Mouse (Mus musculus): ENCODE results near the gene Proser1. TPM values are rescaled to one million over a fixed set of nuclear protein-coding genes. Genes with fewer than 3 reads are reported as not detected.

The Proser1 gene
- polyA plus RNA-seq, 1 experiment: 28.9 TPM

DNA sequence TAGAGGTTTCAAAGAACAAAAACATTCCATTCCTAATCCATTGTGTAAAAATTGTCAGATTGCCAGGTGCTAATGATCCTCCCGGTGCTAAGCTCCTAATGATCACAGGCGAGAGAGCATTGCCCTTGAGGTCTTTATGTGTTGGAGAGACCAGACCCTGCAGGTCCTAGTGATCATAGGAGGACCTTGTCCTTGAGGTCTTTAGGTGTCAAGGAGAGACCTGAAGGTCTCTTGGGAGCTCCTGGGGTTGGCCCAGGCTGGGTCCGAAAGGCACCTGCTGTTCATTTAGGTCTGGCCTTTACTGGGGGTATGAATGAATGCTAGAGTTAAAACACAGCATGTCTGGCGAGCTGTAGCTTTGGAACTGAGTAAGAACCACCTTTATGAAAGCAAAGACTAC lies 10.7 kb downstream of the Proser1 start:
- Histone ChIP-seq H3K27me3 (ENCODE audit: control insufficient read depth, insufficient read depth, low read length) (no peaks in the 10 kb centered on the region), H3K4me3 (ENCODE audit: low read depth, low read length) (no peak overlapping the region), H3K36me3 (ENCODE audit: control insufficient read depth, insufficient read depth, low read length) (peaks cover 69% of the 10 kb centered on the region), H3K27ac (ENCODE audit: insufficient read depth, low read depth, low read length) (no peak overlapping the region), H3K4me1 (ENCODE audit: control insufficient read depth, insufficient read depth, insufficient read length, low read length) (peaks cover 2% of the 10 kb centered on the region; the same call in 1 of the 2 replicates)
- WGBS: 58% methylated on average over 4 of the region's 4 CpGs
- TF ChIP-seq CTCF (IDR thresholded peaks at IDR 0.05; ENCODE audit: extremely low read depth, insufficient read length, insufficient replicate concordance, low read depth, low read length): no peak
- TF ChIP-seq POLR2A (IDR thresholded peaks at IDR 0.05; ENCODE audit: low read depth, low read length): no peak

DNA sequence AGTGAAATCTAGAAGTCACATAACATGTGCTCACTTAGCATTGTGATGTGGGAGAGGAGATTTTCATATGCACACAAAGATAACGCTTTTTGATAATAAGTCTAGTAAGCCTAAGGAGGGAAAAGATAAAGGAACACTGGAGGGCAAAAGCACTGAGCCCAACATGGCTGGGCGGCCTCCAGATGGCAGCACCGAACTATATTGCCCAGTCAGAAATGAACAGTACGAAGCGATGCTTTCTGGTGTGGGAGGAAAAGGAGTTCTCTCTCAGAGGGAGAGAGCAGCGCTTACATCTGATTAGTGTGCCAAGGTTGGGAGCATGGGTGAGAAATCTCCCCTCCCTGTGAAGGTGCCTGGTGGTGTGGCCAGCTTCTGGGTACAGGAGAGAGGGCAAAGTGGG lies 12.4 kb downstream of the Proser1 start:
- no peak overlapping the region for H3K27ac ChIP-seq (ENCODE audit: insufficient read depth, low read depth, low read length)
- peaks cover 78% of the 10 kb centered on the region for H3K36me3 ChIP-seq (ENCODE audit: control insufficient read depth, insufficient read depth, low read length)
- no peak overlapping the region for H3K4me3 ChIP-seq (ENCODE audit: low read depth, low read length)
- H3K4me1 ChIP-seq (ENCODE audit: control insufficient read depth, insufficient read depth, insufficient read length, low read length): no peaks in the 10 kb centered on the region
- WGBS: 43% methylated on average over 6 of the region's 6 CpGs
- TF ChIP-seq POLR2A (IDR thresholded peaks at IDR 0.05; ENCODE audit: low read depth, low read length): no peak
- peak; percentile 63; the same call in 1 of the 2 replicates for TF ChIP-seq CTCF (IDR thresholded peaks at IDR 0.05; ENCODE audit: extremely low read depth, insufficient read length, insufficient replicate concordance, low read depth, low read length)
- no peaks in the 10 kb centered on the region for H3K27me3 ChIP-seq (ENCODE audit: control insufficient read depth, insufficient read depth, low read length)

DNA sequence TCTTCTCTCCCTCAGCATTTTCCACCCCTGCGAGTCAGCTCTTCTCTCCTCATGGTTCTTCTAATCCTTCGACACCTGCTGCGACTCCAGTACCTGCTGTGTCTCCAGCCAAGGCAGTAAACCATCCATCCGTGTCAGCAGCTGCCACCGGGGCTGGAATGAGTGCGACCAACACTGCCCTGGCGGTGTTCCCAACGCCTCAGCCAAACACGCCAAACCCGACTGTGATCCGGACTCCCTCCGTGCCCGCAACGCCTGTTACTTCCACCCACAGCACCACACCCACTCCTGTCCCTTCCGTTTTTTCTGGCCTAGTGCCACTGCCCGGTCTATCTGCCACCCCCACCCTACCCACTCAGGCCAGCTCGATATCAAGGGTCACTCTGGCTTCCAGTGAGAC lies 14.0 kb downstream of the Proser1 start:
- no peak for TF ChIP-seq POLR2A (IDR thresholded peaks at IDR 0.05; ENCODE audit: low read depth, low read length)
- no peak for TF ChIP-seq CTCF (IDR thresholded peaks at IDR 0.05; ENCODE audit: extremely low read depth, insufficient read length, insufficient replicate concordance, low read depth, low read length)
- Histone ChIP-seq H3K36me3 (ENCODE audit: control insufficient read depth, insufficient read depth, low read length) (peaks cover 66% of the 10 kb centered on the region), H3K27ac (ENCODE audit: insufficient read depth, low read depth, low read length) (no peak overlapping the region), H3K4me1 (ENCODE audit: control insufficient read depth, insufficient read depth, insufficient read length, low read length) (no peaks in the 10 kb centered on the region), H3K4me3 (ENCODE audit: low read depth, low read length) (no peak overlapping the region), H3K27me3 (ENCODE audit: control insufficient read depth, insufficient read depth, low read length) (no peaks in the 10 kb centered on the region)
- WGBS: 82% methylated on average over 17 of the region's 17 CpGs

DNA sequence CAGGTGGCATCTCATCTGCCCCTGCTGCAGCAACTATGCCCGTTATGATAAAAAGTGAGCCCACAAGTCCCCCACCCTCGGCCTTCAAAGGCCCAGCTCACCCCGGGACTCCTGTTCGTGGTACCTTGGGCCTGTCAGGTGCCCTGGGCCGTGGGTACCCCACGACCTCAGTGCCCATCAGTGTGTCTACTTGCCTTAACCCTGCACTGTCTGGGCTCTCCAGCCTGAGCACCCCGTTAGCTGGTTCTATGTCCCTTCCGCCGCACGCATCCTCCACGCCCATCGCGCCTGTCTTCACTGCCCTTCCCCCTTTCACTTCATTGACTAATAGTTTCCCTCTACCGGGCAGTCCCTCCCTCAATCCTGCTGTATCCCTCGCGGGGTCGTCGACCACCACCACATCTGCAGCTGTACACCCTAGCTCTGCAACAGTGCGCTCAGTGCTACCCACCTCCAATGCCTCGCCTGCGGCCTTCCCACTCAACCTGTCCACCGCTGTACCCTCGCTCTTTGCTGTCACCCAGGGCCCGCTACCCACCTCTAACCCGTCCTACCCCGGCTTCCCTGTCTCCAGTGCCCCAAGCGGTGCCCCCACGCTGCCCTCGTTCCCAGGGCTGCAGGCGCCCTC lies 15.1 kb downstream of the Proser1 start:
- Histone ChIP-seq H3K27ac (ENCODE audit: insufficient read depth, low read depth, low read length) (no peak overlapping the region), H3K4me3 (ENCODE audit: low read depth, low read length) (no peak overlapping the region), H3K36me3 (ENCODE audit: control insufficient read depth, insufficient read depth, low read length) (peaks cover 56% of the 10 kb centered on the region), H3K27me3 (ENCODE audit: control insufficient read depth, insufficient read depth, low read length) (no peaks in the 10 kb centered on the region), H3K4me1 (ENCODE audit: control insufficient read depth, insufficient read depth, insufficient read length, low read length) (no peaks in the 10 kb centered on the region)
- no peak for TF ChIP-seq CTCF (IDR thresholded peaks at IDR 0.05; ENCODE audit: extremely low read depth, insufficient read length, insufficient replicate concordance, low read depth, low read length)
- TF ChIP-seq POLR2A (IDR thresholded peaks at IDR 0.05; ENCODE audit: low read depth, low read length): no peak
- 96% methylated on average over 30 of the region's 30 CpGs for WGBS

DNA sequence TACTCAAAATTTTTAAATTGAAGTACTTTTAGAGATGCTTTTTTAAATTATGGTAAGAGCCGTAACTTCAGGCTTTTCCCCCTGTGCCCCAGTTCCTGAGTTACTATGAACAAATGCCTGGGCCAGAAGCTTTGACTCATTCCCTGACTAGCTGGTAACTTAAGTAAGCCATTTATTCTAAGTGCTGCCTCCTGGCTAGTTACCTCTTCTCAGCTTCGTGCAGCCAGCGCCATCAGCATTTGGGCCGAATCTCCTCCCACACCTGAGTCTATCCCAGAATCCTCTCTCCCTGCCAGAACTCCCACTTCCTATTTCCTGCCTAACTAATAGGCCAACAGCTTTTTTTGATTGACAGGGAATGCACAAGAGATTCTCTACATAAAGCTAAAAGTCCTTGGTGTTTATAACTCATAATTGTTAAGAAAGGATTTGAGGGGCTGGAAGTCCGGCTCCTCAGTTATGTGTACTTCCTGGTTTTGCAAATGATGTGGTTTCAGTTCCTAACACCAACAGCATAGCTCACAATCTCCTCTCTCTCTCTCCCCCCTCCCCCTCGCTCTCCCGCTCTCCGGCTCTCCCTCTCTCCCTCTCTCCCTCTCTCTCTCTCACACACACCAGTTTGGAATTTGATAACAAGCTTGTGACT lies 20.1 kb downstream of the Proser1 start:
- Histone ChIP-seq H3K4me1 (ENCODE audit: control insufficient read depth, insufficient read depth, insufficient read length, low read length) (no peaks in the 10 kb centered on the region; the same call in 1 of the 2 replicates), H3K4me3 (ENCODE audit: low read depth, low read length) (no peak overlapping the region), H3K27me3 (ENCODE audit: control insufficient read depth, insufficient read depth, low read length) (no peaks in the 10 kb centered on the region), H3K36me3 (ENCODE audit: control insufficient read depth, insufficient read depth, low read length) (peaks cover 17% of the 10 kb centered on the region), H3K27ac (ENCODE audit: insufficient read depth, low read depth, low read length) (no peak overlapping the region)
- 83% methylated on average over 8 of the region's 8 CpGs for WGBS
- TF ChIP-seq CTCF (IDR thresholded peaks at IDR 0.05; ENCODE audit: extremely low read depth, insufficient read length, insufficient replicate concordance, low read depth, low read length): no peak
- TF ChIP-seq POLR2A (IDR thresholded peaks at IDR 0.05; ENCODE audit: low read depth, low read length): no peak

DNA sequence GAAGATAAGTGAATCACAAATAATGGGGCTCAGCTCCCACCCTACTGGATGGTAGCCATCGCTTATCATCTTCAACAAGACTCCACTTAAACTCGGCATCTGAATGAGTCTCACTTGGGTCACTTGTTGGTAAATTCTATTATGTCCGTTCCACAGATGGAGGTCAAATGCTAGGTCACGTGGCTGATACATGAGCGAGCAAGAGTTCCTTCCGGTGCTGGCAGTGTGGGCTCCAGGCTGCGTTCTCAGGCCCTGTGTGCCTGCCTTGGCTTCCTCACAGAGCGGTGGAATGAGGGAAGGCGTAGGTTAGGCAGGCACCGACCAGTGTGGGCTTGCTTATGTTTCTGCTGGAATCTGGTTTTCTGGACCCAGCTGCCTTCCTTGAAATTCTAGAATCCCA lies 23.1 kb downstream of the Proser1 start:
- 83% methylated on average over 10 of the region's 10 CpGs for WGBS
- H3K4me3 ChIP-seq (ENCODE audit: low read depth, low read length): no peak overlapping the region
- H3K27ac ChIP-seq (ENCODE audit: insufficient read depth, low read depth, low read length): no peak overlapping the region
- TF ChIP-seq CTCF (IDR thresholded peaks at IDR 0.05; ENCODE audit: extremely low read depth, insufficient read length, insufficient replicate concordance, low read depth, low read length): no peak
- no peaks in the 10 kb centered on the region for H3K27me3 ChIP-seq (ENCODE audit: control insufficient read depth, insufficient read depth, low read length)
- no peaks in the 10 kb centered on the region; the same call in 1 of the 2 replicates for H3K4me1 ChIP-seq (ENCODE audit: control insufficient read depth, insufficient read depth, insufficient read length, low read length)
- H3K36me3 ChIP-seq (ENCODE audit: control insufficient read depth, insufficient read depth, low read length): peaks cover 2% of the 10 kb centered on the region

DNA sequence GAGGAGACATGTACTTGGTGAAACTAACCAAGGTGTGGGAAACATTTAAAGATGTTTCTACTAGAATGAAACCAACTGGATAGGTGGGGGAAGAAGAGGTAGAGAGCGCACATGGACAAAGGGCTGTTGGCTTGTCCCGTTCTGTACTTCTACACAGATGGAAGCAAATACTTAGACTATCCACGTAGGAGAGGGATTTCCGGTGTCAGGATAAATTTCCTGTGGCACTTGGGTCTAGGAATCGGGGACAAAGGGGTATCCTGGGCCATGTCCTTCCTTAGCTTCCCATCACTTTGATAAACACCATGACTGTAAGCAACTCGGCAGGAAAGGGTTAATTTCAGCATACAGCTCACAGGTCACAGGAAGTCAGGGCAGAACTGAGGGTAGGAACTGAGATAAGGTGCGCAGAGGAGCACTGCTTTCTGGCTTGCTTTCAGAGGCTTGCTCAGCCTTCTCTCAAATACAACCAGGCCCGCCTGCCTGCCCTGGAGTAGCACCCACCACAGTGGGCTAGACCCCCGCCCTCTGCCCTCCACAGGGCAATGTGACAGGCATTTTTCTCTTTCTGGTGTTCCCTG lies 23.6 kb downstream of the Proser1 start:
- 51% methylated on average over 9 of the region's 9 CpGs for WGBS
- H3K27me3 ChIP-seq (ENCODE audit: control insufficient read depth, insufficient read depth, low read length): no peaks in the 10 kb centered on the region
- no peak overlapping the region for H3K4me3 ChIP-seq (ENCODE audit: low read depth, low read length)
- no peak overlapping the region for H3K27ac ChIP-seq (ENCODE audit: insufficient read depth, low read depth, low read length)
- H3K4me1 ChIP-seq (ENCODE audit: control insufficient read depth, insufficient read depth, insufficient read length, low read length): no peaks in the 10 kb centered on the region; the same call in 1 of the 2 replicates
- TF ChIP-seq POLR2A (IDR thresholded peaks at IDR 0.05; ENCODE audit: low read depth, low read length) (no peak), CTCF (IDR thresholded peaks at IDR 0.05; ENCODE audit: extremely low read depth, insufficient read length, insufficient replicate concordance, low read depth, low read length) (no peak)
- H3K36me3 ChIP-seq (ENCODE audit: control insufficient read depth, insufficient read depth, low read length): no peaks in the 10 kb centered on the region; the same call in 1 of the 2 replicates
